Mouse (Mus musculus): ENCODE measurements around the gene Epha3.

DNA sequence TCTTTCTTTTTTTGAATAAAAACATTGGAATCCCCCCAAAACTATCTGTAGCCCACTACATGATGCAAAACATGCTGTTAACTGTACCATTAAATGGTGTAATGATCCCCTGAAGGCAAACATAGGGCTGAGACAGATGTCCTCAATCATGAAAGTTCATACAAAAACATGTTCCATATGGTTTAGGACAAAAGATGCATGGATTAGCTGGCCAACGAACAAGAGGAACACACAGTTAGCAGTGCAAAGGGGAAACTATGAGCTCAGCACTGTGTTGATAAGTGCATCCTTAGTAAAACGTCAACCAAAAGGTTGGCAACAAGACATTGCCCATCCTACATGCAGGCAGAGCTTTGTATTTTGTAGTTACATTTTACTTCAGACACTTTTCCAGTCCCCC lies 335.2 kb downstream of the Epha3 start:
- TF ChIP-seq CTCF (IDR thresholded peaks at IDR 0.05), result no peak
- TF ChIP-seq POLR2A (IDR thresholded peaks at IDR 0.05; ENCODE audit: insufficient read depth, low read depth, low read length), result no peak
